Mouse (Mus musculus) testis, postnatal 14 days (tissue): ENCODE results near the gene Lsamp.
A peak's percentile ranks its signal among the peaks of the same experiment; 100 is the strongest.

Experiments
- DNase-seq: peaks from one replicate; pipeline ENCODE4 v3.0.0; 2021; ENCODE audit warnings: low spot score

Lsamp gene

DNA sequence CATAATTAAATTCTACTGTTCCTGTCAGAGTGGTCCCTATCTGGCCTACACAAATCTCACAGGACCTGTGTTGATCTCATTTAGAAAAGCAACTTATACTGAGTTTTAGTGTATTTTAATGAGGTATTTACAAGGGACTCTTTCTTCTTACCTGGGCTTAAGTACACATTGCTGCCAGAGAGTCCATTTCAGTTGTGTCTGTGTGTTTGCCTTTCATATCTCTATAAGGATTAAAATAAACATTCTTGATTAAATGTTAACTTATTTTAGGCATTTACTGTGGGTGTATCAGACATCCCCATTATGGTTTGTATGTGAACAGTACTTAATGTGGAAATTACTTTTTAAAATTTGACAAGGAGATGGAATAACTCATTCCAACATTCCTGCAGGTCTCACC lies 963.9 kb downstream of the Lsamp start:
- DNase-seq, result no peak

- DNase-seq, result no peak
Observed at GRCm38 (mm10) chr16:40959211-40959610, 975.0 kb downstream of the Lsamp start.

- no peak for DNase-seq
Observed at GRCm38 (mm10) chr16:40960586-40960985, 976.4 kb downstream of the Lsamp start.

DNA sequence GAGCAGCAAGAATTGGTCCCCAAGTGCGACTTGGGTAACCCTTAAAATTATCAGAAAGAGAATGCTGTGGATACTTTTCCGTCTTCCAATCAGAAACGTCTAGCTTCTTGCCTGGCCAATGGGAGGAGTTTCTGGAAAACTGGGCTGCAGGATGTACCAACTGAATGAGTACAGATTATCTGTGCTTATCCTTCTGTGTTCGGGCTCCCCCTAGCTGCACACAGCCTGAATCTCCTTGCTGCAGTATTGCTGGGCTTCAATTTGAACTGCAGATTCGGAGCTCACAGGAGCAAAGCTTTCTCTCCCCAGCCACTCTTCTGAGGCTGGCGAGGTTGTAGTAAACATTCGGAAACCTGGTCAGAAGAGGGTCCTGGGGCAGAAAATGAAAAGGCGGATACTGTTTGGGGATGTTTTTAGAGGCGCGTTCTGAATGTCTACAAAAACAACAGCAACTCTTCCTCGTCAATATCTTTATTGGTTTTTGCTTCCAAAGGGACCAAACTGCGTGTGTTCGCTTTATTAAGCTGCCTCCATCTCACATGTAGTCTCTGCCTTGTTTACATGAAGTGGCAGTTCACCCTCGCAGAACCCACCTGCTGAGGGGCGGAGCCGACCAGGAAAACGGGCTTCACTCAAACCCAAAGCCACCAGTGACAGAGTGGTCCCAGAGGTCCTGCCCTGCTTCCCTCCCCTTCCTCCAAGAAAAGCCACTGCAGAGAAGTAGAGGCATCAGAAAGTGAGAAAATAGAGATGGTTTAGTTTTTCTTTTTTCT lies 984.1 kb downstream of the Lsamp start:
- DNase-seq, result peak; percentile 58

DNA sequence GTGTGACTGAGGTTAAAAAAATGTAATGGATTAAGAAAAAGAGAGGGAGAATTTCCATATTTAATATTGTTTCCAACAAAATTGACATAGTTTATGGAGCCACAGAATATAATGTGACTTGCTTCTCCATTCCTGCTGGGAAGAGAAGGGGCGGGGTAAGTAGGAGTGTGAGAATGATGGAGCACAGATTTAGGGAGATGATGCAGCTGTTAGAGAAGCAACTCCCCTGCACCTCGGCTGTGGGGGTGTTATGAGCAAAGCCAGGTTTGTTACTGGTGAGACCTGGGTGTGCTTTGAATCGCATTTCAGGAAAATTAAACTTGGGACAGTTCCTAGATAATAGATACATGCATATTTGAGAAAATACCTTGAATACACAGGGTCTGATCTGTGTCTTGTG lies 987.2 kb downstream of the Lsamp start:
- DNase-seq, result no peak

GRCm38 (mm10) chr16:40974084-40974483 lies 989.9 kb downstream of the Lsamp start:
- no peak for DNase-seq

- no peak for DNase-seq
Observed at GRCm38 (mm10) chr16:40983026-40983425, 998.9 kb downstream of the Lsamp start.

- no peak for DNase-seq
Observed at GRCm38 (mm10) chr16:41007569-41007968, 1023.4 kb downstream of the Lsamp start.

DNA sequence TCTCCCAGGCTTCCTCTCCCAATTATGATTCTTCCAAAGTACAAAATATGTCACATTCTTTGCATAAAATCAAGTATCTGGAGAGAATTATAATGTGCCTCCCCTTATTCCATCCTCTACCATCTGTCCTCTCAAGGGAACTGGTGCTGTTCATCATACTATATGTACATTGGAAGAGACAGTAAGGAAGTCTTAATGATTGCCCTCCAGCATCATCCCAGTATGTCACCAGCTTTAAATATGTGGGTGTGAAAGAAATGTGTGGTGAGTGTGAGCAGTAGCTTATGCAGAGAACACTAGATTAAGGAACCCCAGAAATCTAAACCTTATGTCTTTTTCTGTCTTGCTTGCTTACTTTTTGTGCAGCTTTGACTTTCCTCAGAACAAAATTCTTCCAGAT lies 1050.6 kb downstream of the Lsamp start:
- DNase-seq, result no peak

GRCm38 (mm10) chr16:41041686-41042085 lies 1057.5 kb downstream of the Lsamp start:
- DNase-seq, result no peak

DNA sequence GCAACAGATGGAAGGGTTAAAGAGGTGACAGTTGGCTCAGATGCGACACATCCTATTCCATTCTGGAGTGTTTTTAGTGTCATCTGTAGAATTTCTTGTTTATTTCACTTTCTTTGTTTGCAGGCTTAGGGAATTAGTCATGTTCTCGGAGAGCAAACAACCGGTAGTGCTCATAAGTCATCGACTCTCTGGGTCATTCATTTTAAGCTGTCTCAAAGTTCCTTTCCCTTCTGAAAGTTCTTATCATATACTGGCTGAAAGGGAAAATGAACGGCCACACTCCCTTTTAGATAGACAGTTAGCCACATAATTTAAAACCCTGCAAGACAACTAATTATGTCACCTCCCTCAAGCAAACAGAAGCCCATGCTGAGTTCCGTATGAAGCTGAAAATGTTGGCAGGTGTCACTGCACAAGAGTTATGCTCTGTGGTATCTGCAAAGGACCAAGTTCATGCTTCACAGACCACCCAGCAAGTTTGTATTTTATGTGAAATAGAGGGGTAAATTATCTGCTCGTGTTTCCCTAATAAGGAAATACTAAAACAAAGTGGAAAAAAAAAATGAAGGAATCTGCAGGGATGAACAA lies 1079.2 kb downstream of the Lsamp start:
- DNase-seq, result no peak

DNA sequence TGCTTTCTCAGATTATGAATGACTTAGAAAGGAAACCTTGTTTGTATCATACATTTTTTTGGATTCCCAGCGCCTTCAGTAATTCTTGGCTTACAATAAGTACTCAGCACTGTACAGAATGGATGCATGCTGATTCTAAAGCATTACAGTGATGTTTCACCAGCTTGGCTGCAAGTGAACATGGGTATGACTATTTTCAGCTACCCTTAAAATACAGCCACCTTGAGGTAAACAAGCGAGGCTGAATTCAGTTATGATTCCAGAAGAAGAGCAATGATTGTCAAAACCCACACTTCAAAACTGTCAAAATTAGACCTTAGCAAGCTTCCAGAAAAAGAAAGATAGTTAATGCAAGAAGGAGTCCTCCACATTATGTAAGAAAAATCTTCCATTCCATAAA lies 1089.3 kb downstream of the Lsamp start:
- no peak for DNase-seq

- DNase-seq, result no peak
Observed at GRCm38 (mm10) chr16:41088648-41089047, 1104.5 kb downstream of the Lsamp start.

- no peak for DNase-seq
Observed at GRCm38 (mm10) chr16:41090092-41090491, 1105.9 kb downstream of the Lsamp start.

DNA sequence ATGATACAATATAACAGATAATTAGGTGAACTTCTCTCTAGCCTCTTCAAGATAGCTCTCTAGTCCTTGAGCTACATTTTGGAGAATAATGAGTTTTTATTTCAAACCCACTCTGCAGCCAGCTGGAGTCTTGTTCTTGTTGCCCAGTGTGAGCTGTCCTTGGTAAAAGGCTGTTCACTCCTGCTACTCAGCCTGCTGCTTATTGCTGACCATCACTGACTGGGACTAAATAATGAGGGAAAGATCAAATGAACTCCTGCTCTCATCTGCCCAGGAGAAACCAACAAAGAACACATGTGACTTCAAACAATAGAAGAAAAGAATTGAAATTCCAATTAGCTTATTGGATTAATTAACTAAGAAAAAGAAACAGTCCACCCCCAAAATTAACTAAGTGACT lies 1107.1 kb downstream of the Lsamp start:
- no peak for DNase-seq

- DNase-seq, result no peak
Observed at GRCm38 (mm10) chr16:41102805-41103204, 1118.6 kb downstream of the Lsamp start.

GRCm38 (mm10) chr16:41124361-41124760 lies 1140.2 kb downstream of the Lsamp start:
- no peak for DNase-seq

DNA sequence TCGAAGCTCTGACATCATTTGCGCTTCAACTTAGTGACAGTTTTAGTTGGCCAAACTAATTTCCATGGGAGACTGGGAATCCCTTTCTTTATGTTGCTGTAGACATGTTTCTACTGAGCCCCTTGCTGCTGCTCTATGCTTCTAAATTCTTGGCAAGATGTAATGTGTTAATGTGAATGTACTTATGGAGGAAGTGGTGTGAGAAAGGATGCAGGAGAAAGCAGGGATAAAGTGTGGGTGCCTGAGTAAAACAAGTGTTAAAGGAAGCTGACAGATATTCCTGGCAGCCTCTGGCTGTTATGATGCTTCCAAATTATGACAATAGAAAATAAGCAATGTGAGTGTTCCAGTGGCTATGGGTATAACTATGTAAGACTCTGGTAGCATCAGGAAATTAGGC lies 1140.9 kb downstream of the Lsamp start:
- no peak for DNase-seq

- DNase-seq, result no peak
Observed at GRCm38 (mm10) chr16:41131053-41131452, 1146.9 kb downstream of the Lsamp start.

GRCm38 (mm10) chr16:41172839-41173238 lies 1188.7 kb downstream of the Lsamp start:
- DNase-seq, result no peak

DNA sequence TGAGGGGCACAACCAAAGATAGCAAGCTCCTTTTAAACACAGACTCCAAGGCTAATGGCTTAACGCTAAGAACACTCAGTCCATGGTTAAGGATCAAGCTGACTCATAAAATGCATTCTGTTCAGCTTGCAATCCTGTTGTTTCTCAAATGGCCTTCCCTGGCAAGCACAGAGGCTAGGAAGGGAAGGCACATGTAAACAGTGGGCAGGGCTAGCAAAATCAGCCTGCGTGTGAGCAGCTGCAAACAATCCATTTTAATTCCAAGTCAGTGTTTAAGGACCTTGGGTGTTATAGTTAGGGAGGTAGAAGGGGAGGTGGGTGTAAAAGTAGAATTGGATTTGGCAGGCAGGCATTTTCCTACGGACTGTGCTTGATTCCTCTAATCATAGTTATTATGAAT lies 1195.4 kb downstream of the Lsamp start:
- no peak for DNase-seq

GRCm38 (mm10) chr16:41180867-41181266 lies 1196.7 kb downstream of the Lsamp start:
- DNase-seq, result no peak

DNA sequence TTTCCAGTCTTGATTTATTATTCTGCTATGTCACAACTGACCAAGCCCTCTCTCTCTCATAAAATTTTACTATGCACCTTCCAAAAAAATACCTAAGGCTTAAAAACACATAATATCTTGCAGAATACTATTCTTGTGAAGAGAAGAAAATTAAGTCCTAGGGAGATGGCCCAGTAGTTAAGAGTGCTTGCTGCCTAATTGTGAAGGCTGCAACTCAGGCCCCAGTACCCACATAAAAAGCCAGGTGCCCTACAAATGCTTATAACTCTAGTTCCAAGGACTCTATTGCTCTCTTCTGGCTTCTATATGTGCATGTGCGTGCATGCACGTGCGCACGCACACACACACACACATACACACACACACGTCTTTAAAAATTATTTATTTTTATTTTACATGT lies 1225.9 kb downstream of the Lsamp start:
- no peak for DNase-seq

DNA sequence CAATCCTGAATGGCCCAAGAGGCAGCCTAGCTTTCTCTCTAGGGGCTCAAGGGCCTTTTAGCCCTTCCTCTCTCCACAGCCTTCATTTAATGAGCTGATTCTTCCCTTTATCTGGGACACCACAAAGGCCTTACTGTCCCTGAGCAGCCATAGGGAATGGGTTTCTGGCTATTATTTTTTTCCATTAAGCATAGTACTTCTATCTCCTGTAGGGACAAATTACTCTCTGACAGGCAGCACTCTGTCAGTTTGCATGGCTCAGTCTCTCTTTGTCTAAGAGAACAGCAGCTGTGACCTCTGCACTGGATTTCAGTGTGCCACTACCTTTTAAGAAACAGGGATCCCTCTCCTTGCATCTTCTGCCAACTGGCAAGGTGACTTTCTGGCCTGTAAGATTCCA lies 1251.7 kb downstream of the Lsamp start:
- no peak for DNase-seq
